8 mouse cellular contexts compared by ENCODE assay signal in genomic region chr7:18891872-18892599, GRCm38 (mm10). TPM values are rescaled to one million over a fixed set of nuclear protein-coding genes. Genes with fewer than 3 reads are reported as not detected.
DNase-seq lines count a peak whose midpoint lies in the region; ATAC-seq lines count a peak whose summit lies in the region.

No protein-coding gene starts in this region.

- H3K36me3 ChIP-seq in forebrain, embryonic 11.5 days (ENCODE audit: control insufficient read depth, insufficient read depth, low read length) = no peaks in the 10 kb centered on the region
- H3K36me3 ChIP-seq in heart, embryonic 16.5 days (ENCODE audit: control insufficient read depth, insufficient read depth) = no peaks in the 10 kb centered on the region; the same call in 1 of the 2 replicates
- no peaks in the 10 kb centered on the region for H3K36me3 ChIP-seq in liver, embryonic 15.5 days (replicated peaks)
- no peaks in the 10 kb centered on the region for H3K36me3 ChIP-seq in neural tube, embryonic 13.5 days

- peak overlapping the region; percentile 55 for H3K9ac ChIP-seq in forebrain, embryonic 11.5 days (ENCODE audit: low read length)
- peak overlapping the region; percentile 65 for H3K9ac ChIP-seq in heart, embryonic 16.5 days (ENCODE audit: low read length)
- no peak overlapping the region for H3K9ac ChIP-seq in liver, embryonic 15.5 days
- H3K9ac ChIP-seq in neural tube, embryonic 13.5 days = peak overlapping the region; percentile 75

- peak overlapping the region; percentile 68 for H3K4me2 ChIP-seq in forebrain, embryonic 11.5 days (ENCODE audit: low read depth, low read length, severe bottlenecking)
- H3K4me2 ChIP-seq in heart, embryonic 16.5 days (ENCODE audit: low read depth, low read length) = peak overlapping the region; percentile 90
- peak overlapping the region; percentile 70 for H3K4me2 ChIP-seq in liver, embryonic 15.5 days
- peak overlapping the region; percentile 77 for H3K4me2 ChIP-seq in neural tube, embryonic 13.5 days

- peaks cover 4% of the 10 kb centered on the region for H3K27me3 ChIP-seq in forebrain, embryonic 11.5 days (ENCODE audit: control insufficient read depth, insufficient read depth, low read length)
- H3K27me3 ChIP-seq in heart, embryonic 16.5 days (ENCODE audit: control insufficient read depth, insufficient read depth, low read length) = peaks cover 7% of the 10 kb centered on the region
- peaks cover 27% of the 10 kb centered on the region for H3K27me3 ChIP-seq in liver, embryonic 15.5 days
- H3K27me3 ChIP-seq in neural tube, embryonic 13.5 days = peaks cover 13% of the 10 kb centered on the region

- peak overlapping the region; percentile 31 for H3K4me3 ChIP-seq in forebrain, embryonic 11.5 days (ENCODE audit: low read depth, low read length)
- peak overlapping the region; percentile 55 for H3K4me3 ChIP-seq in heart, embryonic 16.5 days (ENCODE audit: low read length)
- H3K4me3 ChIP-seq in liver, embryonic 15.5 days (replicated peaks) = peak overlapping the region; percentile 44
- H3K4me3 ChIP-seq in neural tube, embryonic 13.5 days = peak overlapping the region; percentile 49

- peak; percentile 72 to 82 for DNase-seq in CD8-positive naive resting alpha-beta T cell, adult 2 months (ENCODE audit: low read depth in 2 of 2, low spot score in 2 of 2)
- DNase-seq in c-Kit-positive CD71-positive TER-119-negative erythroid progenitor cells, embryonic 14.5 days (ENCODE audit: low read depth) = peak; percentile 71
- peak; percentile 93 for DNase-seq in forebrain, embryonic 11.5 days (ENCODE audit: low spot score)
- peak; percentile 89 to 95 for DNase-seq in kidney, postnatal 36 days
- DNase-seq in telencephalon, adult 2 months (ENCODE audit: low read depth, low spot score) = peak; percentile 75

- 21% methylated on average over 33 of the region's 33 CpGs for WGBS in forebrain, embryonic 11.5 days
- WGBS in heart, embryonic 16.5 days = 20% methylated on average over 33 of the region's 33 CpGs
- WGBS in liver, embryonic 15.5 days (ENCODE audit: insufficient replicate concordance) = 16% methylated on average over 33 of the region's 33 CpGs
- WGBS in neural tube, embryonic 13.5 days = 22% methylated on average over 33 of the region's 33 CpGs

- H3K4me1 ChIP-seq in forebrain, embryonic 11.5 days (replicated peaks; ENCODE audit: control insufficient read depth, insufficient read depth, low read length) = peaks cover 10% of the 10 kb centered on the region
- peaks cover 14% of the 10 kb centered on the region for H3K4me1 ChIP-seq in heart, embryonic 16.5 days (ENCODE audit: control insufficient read depth, insufficient read depth, low read length)
- H3K4me1 ChIP-seq in liver, embryonic 15.5 days (replicated peaks) = peaks cover 24% of the 10 kb centered on the region
- H3K4me1 ChIP-seq in neural tube, embryonic 13.5 days (replicated peaks) = peaks cover 34% of the 10 kb centered on the region

- peak; percentile 22 for ATAC-seq in forebrain, embryonic 11.5 days (replicated peaks; ENCODE audit: low FRiP score)
- ATAC-seq in heart, embryonic 16.5 days (replicated peaks; ENCODE audit: extremely low read depth, insufficient read depth, low FRiP score) = peak; percentile 61; the same call in 1 of the 2 replicates
- peak; percentile 35; the same call in 1 of the 2 replicates for ATAC-seq in liver, embryonic 15.5 days (ENCODE audit: insufficient read depth)
- peak; percentile 71 for ATAC-seq in neural tube, embryonic 13.5 days (ENCODE audit: low read depth)

- H3K9me3 ChIP-seq in forebrain, embryonic 11.5 days (ENCODE audit: control insufficient read depth, low read length) = no peaks in the 10 kb centered on the region
- no peaks in the 10 kb centered on the region for H3K9me3 ChIP-seq in heart, embryonic 16.5 days (replicated peaks; ENCODE audit: control insufficient read depth, low read length)
- no peaks in the 10 kb centered on the region for H3K9me3 ChIP-seq in liver, embryonic 15.5 days (replicated peaks)
- H3K9me3 ChIP-seq in neural tube, embryonic 13.5 days = no peaks in the 10 kb centered on the region

- H3K27ac ChIP-seq in forebrain, embryonic 11.5 days (ENCODE audit: low read depth, low read length) = no peak overlapping the region
- no peak overlapping the region for H3K27ac ChIP-seq in heart, embryonic 16.5 days (ENCODE audit: low read length)
- no peak overlapping the region for H3K27ac ChIP-seq in liver, embryonic 15.5 days (replicated peaks)
- H3K27ac ChIP-seq in neural tube, embryonic 13.5 days (replicated peaks) = 0 out of 2 replicates have a peak overlapping the region, but pooled peaks have one; percentile 38

RNA-seq across cellular contexts. Expression of gene Ccdc61, which starts 18.2 kb away (rescaled TPM):
- 32.2 and 32.6 TPM in 2 replicates for polyA plus RNA-seq in forebrain, embryonic 11.5 days (2014; fragmentation: Nextera tagmentation; extraction: Ambion mirVana)
- polyA plus RNA-seq in heart, embryonic 16.5 days (2015; fragmentation: Nextera tagmentation; extraction: Ambion mirVana) = 21.7 and 23.7 TPM in 2 replicates
- polyA plus RNA-seq in liver, embryonic 15.5 days (2015; fragmentation: Nextera tagmentation; extraction: Ambion mirVana) = 8.4 and 11.1 TPM in 2 replicates
- 19.7 and 23.0 TPM in 2 replicates for polyA plus RNA-seq in neural tube, embryonic 13.5 days (2015; fragmentation: Nextera tagmentation; extraction: Ambion mirVana)

RNA-seq across cellular contexts. Expression of gene Pglyrp1, which starts 20.9 kb away (rescaled TPM):
- 0.48 and 0.94 TPM in 2 replicates for polyA plus RNA-seq in forebrain, embryonic 11.5 days (2014; fragmentation: Nextera tagmentation; extraction: Ambion mirVana)
- 3.5 and 5.7 TPM in 2 replicates for polyA plus RNA-seq in heart, embryonic 16.5 days (2015; fragmentation: Nextera tagmentation; extraction: Ambion mirVana)
- polyA plus RNA-seq in liver, embryonic 15.5 days (2015; fragmentation: Nextera tagmentation; extraction: Ambion mirVana) = 69.3 and 73.4 TPM in 2 replicates
- polyA plus RNA-seq in neural tube, embryonic 13.5 days (2015; fragmentation: Nextera tagmentation; extraction: Ambion mirVana) = 12.6 and 12.8 TPM in 2 replicates

RNA-seq across cellular contexts. Expression of gene Nova2, which starts 33.7 kb away (rescaled TPM):
- polyA plus RNA-seq in forebrain, embryonic 11.5 days (2014; fragmentation: Nextera tagmentation; extraction: Ambion mirVana) = 6.9 and 8.3 TPM in 2 replicates
- 0.64 and 0.82 TPM in 2 replicates for polyA plus RNA-seq in heart, embryonic 16.5 days (2015; fragmentation: Nextera tagmentation; extraction: Ambion mirVana)
- polyA plus RNA-seq in liver, embryonic 15.5 days (2015; fragmentation: Nextera tagmentation; extraction: Ambion mirVana) = 0.06 TPM in 2 replicates
- polyA plus RNA-seq in neural tube, embryonic 13.5 days (2015; fragmentation: Nextera tagmentation; extraction: Ambion mirVana) = 9.7 and 10.7 TPM in 2 replicates

RNA-seq across cellular contexts. Expression of gene Mill2, which starts 52.3 kb away (rescaled TPM):
- polyA plus RNA-seq in forebrain, embryonic 11.5 days (2014; fragmentation: Nextera tagmentation; extraction: Ambion mirVana) = 0.09 TPM in 1 of 2 replicates, not detected in the other
- polyA plus RNA-seq in heart, embryonic 16.5 days (2015; fragmentation: Nextera tagmentation; extraction: Ambion mirVana) = 0.50 and 0.69 TPM in 2 replicates
- polyA plus RNA-seq in liver, embryonic 15.5 days (2015; fragmentation: Nextera tagmentation; extraction: Ambion mirVana) = 0.15 and 0.18 TPM in 2 replicates
- 0.17 and 0.59 TPM in 2 replicates for polyA plus RNA-seq in neural tube, embryonic 13.5 days (2015; fragmentation: Nextera tagmentation; extraction: Ambion mirVana)
